Mouse (Mus musculus): ENCODE measurements around the gene Grm4. TPM values are rescaled to one million over a fixed set of nuclear protein-coding genes. Genes with fewer than 3 reads are reported as not detected.

The Grm4 gene
- total RNA-seq, 2 experiments from 2014 or later, result not detected

DNA sequence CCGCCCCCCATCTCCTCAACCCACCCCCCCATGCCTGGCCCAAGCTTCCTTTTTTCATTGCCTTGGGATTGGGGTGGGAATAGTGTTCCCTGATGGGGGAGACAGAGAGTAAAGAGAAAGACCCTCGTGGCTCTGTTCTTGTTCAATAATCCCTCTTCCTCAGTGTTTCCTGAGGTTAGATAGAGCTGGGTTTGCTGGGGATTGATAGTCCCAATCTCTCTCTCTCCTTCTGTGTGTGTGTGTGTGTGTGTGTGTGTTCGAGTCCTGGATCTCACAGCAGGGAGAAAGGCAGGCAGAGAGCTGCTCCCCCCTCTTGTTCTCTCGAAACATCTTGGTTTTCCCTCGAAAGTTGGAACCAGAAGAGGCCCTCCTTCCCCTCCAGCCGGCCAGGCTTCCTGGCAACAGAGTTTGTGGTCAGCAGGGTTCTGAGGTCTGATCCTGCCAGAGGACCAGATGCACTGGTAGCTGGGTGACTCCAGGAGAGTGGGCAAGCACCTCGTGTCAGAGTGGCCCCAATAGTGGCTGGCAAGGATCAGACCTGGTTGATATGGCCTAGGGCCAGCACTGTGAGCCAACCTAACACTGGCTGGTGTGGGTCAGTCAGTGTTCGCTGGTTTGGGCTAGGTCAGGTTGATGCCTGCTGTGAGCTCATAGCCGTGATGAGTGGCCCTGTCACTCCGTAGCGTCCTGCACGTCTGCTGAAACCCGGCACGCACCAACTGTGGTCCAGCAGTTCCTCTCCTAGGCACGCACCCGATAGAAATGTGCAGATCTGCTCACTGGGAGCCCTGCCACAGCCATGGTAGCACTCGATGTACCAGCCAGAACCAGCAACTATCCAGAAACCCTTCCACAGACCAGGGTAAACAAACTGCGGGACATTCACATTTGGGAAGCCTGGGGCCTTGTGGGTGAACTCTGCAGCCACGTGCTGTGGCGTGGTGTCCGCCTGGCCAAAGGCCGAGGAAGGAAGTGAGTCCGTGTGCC is 31.3 kb upstream of the Grm4 start:
- ATAC-seq (replicated peaks; ENCODE audit: poor library complexity, severe bottlenecking), result peak; percentile 29

DNA sequence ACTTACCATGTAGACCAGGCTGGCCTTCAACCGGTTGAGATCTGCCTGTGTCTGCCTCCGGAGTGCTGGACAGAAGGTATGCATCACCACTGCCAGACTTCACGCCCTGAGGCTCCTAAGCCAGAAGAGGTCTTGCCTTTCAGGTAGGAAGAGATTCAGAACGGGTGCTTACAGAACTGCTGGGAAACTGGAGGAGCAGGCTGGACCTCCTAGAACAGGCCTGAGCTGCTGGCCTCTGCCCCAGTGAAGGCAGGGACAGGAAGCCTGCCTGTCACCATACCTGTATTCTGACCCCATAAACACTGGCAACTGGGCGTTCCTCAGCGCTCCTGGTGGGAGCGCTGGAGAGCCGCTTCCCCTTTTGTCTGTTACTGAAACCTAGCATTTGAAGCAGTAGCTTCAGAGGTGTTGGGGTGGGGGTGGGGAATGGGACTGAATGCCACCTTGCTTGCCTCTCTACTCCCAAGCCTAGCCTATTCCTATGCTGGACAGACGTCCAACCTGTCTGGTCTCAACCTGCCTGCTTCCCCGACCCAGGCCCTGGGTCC is 30.3 kb upstream of the Grm4 start:
- ATAC-seq (replicated peaks; ENCODE audit: poor library complexity, severe bottlenecking), result no peak

DNA sequence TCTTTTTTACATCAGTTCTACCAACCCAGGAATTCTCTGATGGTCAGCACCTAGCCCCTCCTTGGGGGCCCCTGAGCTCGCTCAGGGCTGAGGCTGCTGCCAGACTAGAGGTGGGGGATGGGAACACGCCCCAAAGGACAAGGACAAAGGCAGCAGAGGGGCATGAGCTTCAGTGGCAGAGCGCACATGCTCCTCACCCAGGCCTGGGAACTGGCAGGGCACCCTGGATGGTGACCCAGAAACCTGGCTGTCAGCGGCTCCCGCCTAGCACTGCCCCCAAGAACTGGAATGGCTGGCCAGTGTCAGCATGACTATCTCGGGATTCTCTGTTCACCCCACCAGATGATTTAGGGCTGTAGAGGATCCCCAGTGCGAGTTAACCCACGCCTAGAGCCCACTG is 28.0 kb upstream of the Grm4 start:
- ATAC-seq (replicated peaks; ENCODE audit: poor library complexity, severe bottlenecking), result no peak

DNA sequence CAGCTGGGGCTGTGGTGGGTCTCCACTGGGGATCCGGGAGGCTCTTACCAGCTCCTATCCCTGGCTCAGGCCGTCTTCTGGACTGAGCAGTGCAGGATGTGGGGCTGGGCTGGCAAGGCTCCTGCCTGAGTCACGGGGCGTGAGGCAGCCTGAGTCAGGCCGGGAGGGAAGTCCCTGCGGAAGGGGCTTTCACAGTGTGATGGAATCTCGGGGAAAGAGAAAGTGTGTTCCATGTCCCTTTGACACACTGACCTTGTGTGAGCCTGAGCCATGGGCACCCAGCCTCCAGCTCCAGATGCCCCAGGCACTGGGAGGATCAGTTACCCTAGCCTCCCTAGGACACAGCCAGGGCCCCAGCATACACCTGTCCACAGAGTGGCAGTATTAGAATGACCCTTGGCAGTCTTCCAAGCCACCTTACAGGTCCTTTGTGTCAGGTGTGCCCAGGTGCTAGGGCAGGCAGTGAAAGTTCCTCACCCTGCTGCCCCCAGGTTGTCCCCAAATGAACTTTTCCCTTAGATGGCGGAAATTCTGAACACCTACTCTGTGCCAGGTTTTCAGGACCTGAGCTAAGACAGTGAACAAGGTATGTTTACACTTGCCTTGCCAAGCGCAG is 26.2 kb upstream of the Grm4 start:
- peak; percentile 65 for ATAC-seq (replicated peaks; ENCODE audit: poor library complexity, severe bottlenecking)

DNA sequence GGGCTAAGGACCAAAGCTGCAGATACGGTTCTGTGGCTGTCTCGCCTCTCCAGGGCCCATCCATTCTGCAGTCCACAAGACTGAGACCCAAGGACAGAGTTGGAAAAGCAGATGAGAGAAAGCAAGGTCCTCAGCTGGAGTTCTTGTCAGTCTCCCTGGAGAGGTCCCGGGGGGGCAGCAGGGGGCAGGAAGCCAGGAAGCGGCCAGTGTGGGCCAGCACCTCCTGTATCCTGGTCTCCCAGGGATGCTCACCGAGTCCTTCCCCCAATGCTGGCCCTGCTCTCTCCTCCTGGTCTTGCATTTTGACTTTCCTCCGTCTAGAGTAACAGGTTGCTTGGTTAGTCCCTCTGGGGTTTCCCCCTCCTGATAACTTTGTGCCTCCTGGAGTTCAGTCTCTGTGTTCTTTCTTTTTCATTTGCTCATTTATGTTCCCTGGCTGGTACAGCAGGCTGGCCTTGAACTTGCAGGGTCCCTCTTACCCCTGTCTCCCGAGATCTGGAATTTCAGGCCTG is 25.4 kb upstream of the Grm4 start:
- ATAC-seq (replicated peaks; ENCODE audit: poor library complexity, severe bottlenecking), result no peak

DNA sequence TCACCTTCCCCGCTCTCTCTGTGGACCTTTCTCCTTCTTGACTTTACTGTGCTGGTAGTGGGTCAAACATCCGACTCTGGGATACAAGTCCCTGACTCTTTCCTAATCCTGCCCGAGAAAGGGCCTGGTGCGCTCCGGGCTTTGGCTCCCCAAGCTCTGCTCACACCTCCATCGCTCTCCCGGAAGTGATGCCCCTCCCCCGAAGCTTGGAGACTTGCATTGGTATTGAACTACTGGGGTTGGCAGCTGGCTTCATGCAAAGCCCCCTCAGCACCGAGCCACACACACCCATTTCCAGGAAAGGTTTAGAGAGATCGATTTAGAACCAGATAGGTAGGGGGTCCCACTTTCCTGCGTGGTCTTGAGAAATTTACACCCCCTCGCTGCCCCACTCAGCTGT is 24.8 kb upstream of the Grm4 start:
- ATAC-seq (replicated peaks; ENCODE audit: poor library complexity, severe bottlenecking), result no peak

DNA sequence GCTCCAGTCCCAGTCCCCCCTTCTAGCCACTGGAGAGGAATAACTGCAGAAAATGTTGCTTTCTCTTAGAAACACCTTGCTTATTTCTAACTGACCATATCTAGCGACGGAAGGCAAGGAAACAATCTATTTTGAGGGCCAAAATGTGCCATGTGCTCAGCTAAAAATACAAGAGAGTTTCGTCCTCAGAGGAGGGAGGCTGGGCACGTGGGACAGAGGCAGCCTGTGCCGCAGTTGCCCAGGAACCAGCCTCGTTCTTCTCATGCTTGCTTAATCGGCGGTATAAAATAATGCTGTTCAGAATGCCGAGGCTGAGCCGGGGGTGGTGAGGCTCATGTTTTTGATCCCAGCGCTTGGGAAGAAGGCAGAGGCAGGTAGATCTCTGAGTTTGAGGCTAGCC is 23.3 kb upstream of the Grm4 start:
- ATAC-seq (replicated peaks; ENCODE audit: poor library complexity, severe bottlenecking), result no peak

DNA sequence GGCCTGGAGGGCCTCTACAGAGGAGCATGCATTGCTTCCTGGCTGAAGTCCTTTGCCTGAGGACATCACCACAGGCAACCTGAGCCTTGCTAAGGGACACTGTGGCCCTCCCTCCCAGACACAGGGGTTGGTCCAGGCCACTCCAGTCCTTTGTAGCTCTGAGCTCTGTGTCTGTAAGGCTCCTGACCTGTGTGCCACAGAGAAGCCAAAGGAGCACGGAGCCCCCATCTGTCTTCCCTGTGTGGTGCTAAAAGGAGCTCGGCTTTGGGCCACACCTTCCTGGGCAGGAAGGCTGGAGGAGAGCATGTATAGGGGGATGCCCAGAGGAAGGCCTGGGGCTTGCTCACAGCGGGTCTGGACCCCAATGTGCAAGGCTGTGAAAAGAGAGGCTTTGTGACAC is 20.8 kb upstream of the Grm4 start:
- no peak for ATAC-seq (replicated peaks; ENCODE audit: poor library complexity, severe bottlenecking)

DNA sequence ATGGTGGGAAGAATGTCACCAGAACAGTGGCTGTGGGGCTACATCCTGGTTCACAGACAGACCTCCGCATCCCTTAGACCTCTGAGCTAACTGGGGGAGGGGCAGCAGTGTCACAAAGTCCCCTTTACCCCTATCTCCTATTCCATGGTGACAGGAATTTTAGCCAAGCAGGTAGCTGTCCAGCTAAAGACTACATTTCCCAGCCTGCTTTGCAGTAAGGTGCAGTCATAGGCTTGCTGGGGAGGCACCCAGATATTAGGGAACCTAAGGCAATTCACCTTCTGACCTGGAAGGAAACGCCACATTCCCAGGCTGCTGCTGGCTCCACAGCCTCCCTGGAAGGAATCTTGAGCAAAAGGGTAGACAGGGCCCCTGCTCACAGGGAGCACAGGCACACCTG is 20.1 kb upstream of the Grm4 start:
- no peak for ATAC-seq (replicated peaks; ENCODE audit: poor library complexity, severe bottlenecking)

DNA sequence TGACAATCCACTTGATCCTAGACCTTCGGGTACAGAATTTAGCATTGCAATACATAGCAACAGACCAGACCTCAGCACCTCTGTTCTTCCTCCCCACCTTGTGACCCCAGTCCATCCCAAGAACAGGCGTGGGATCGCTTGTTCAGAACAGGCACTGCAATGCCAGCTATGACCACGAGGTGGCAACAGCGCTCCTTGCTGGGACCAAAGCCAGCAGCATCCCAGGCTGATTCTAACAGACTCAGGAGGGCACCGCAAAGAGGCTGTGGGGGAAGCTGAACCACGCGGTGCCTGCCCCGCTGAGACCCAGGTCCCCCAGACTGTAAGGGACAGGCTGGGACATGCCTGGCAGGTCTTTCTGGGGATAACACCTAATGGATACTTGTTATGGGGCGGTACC is 13.5 kb upstream of the Grm4 start:
- peak; percentile 97 for ATAC-seq (replicated peaks; ENCODE audit: poor library complexity, severe bottlenecking)

DNA sequence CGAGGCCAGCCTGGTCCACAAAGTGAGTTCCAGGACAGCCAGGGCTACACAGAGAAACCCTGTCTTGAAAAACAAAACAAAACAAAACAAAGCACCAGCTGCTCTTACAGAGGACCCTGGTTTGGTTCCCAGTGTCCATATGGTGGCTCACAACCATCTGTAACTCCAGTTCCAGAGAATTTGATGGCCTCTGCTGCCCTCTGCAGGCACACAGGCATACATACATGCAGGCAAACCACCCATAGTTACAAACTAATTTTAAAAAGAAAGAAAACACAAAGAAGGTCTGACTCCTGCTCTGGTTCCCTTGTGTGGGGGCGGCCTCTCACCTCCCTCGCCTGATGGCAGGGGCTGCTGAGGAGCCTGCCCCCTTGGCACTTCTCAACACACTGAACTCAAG is 12.2 kb upstream of the Grm4 start:
- no peak for ATAC-seq (replicated peaks; ENCODE audit: poor library complexity, severe bottlenecking)

DNA sequence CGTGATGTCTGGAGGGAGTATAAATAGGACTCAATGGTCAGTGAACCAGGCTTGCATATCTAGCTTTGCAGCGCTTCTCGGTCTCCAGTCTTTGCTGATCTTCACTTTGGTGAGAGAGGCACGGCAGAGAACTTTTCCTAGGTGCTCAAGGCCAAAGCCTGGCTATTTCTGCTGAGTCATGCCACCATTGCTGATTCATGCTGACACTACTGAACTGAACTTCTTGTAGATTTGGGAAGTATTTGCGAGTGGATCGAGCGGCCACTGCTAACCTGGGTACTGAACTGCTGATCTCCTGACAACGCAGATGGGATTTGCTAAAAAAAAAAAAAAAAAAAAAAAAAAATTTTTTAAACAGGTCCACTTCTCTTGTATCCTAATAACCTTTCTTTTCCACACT is 10.9 kb upstream of the Grm4 start:
- no peak for ATAC-seq (replicated peaks; ENCODE audit: poor library complexity, severe bottlenecking)

DNA sequence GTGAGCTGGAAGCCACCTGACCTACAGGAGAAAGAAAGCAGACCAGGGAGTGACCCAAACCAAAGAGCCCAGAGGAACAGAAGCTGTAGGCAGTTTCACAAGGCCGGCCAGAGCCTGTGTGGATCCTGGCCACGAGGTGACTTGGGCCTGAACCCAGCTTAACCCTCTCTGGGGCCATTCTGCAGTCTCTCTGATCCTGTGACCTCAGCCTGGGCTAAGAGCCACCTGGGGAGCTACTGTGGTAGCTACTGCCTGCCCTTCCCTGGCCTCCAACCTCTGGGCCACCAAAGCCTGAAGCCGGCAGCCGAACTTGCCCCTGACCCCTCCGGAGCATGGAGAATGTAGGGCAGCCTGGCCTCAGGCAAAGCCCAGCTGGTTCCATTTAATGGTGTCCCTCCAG is 7.6 kb upstream of the Grm4 start:
- no peak for ATAC-seq (replicated peaks; ENCODE audit: poor library complexity, severe bottlenecking)

DNA sequence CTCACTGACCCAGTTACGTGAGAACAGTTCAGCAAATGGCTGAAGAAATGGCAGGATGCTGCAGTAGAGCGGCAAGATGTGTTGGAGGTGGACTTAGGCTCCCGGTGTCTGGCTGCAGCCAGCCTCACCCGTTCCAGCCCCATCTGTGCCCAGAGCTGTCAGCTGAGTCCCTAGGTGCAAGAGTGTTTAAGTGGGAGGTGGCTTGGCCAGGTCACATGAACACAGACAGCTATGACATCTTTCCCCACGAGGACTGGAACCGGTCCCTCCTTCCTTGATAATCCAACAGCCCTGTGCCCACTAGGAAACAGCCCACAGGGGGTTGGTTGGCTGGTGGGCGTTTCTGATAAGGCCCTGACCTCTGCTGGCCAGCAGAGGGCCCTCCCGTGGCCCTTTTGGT is 6.8 kb upstream of the Grm4 start:
- no peak for ATAC-seq (replicated peaks; ENCODE audit: poor library complexity, severe bottlenecking)

DNA sequence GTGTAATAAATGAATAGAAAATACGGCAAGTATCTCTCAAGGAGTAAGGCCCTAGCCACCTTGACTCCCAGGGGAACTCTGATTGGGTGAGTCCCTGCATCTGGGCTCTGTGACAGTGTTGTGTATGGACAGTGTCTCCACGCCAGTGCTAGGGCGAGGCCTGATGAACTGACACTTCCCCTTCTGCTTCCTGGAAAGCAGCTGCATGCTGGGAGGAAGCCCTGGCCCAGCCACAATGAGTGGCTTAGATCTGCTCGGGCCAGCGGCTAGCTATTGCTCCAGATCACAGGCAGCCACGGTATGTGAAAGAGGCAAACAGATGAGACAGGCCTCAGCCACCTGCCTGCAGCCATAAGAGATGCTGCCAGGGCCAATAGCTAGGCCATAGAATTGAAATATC is 6.0 kb upstream of the Grm4 start:
- ATAC-seq (replicated peaks; ENCODE audit: poor library complexity, severe bottlenecking), result peak; percentile 90

DNA sequence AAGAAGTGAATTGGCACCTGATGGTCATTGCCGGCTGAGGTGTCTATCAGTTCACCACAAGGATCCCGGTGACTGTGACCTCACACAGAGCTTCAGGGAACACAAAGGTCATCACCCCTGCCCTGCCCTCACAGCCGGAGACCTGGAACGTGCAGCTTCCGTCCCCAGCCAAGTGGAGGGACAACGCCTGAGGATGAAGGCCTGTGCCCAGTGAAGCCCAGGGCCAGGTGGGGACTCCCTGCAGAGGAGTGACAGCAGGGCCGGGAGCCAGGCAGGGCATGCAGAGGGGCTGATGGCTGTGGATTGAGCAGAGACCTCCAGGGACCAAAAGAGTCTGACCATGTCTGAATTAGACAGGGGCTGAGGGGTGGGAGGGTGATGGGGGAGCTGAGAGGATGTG is 1.9 kb upstream of the Grm4 start:
- ATAC-seq (replicated peaks; ENCODE audit: poor library complexity, severe bottlenecking), result no peak

DNA sequence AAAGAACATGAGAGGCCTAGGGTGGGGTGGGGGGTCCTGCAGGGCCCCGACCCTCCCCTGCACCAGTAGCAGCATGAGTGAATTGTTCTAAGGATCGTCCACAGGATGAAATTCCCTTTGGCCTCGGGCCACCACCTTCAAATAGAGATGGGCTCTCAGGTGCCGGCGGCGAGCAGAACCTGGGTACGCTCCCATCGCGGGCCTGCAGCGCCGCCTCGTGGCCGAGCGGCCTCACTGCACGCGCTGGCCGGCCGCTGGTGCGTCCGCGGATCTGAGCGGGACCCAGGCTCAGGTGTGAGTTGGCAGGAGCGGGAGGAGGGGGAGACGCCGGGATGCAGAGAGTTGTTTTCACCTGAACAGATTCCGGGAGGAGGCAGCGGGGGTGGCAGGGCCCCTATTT is 646 bp downstream of the Grm4 start:
- ATAC-seq (replicated peaks; ENCODE audit: poor library complexity, severe bottlenecking), result peak; percentile 75

DNA sequence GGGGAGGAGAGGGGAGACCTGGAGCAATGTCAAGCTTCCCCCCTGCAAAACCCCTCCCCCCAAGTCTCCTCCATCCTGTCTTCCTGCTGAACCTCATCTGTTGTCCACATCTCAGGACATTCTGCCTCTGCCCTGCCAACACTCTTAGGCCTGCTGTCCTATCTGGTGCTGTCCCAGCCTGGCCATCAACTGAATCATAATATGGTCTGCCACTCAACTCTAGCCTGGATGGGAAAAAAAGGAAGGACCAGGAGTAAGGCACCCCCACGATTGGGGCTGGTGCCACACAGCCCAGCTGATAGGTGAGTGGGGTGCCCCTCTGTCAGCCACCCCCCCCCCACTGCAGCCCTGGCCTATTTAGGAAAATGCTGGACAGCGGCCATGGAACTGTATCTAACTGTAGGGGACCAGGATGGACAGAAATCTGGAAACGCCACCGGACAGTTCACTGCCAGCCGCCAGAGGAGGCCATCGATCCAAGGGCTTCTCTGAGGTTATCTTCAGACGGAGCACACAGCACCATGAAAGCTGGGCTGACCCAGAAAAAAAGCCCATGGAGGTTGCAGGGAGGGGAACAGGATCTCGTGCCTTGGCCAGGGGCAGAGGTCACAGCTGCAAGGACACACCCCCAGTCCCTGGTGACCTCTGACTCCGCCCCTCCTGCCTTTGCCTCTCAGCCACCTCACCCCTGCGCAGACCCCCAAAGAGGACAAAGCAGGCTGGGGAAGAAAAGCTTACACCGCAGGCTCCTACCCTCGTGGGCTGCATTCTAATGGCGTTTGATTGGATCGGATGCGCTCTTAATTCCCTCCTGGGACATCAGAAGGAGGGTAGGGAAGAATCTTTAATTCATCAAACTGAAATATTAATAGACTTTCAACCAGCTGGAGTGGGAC is 2.3 kb downstream of the Grm4 start:
- ATAC-seq (replicated peaks; ENCODE audit: poor library complexity, severe bottlenecking), result no peak

DNA sequence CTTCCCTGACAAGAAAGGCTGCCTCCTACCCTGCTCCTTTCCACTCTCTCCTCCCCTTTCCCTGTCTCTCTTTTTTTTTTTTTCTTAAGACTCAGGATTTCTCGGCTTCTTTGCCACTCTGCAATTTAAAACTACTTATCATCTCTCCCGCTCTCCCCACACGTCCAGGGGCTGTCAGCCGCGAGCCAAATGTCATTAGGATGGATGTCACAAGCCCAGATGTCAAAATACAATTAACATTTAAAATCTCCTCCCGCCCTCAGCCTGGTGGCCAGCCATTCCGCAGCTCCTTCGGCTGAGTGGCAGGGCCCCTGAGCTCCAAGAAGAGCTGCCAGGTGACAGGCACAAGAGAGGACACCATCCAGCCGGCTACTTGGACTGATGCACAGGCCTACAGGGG is 2.9 kb downstream of the Grm4 start:
- ATAC-seq (replicated peaks; ENCODE audit: poor library complexity, severe bottlenecking), result no peak
